Mouse (Mus musculus) forebrain, embryonic 12.5 days (tissue): ENCODE measurements around the gene Cacna1g. TPM values are rescaled to one million over a fixed set of nuclear protein-coding genes. Genes with fewer than 3 reads are reported as not detected.

ENCODE experiments used
- ATAC-seq: fragments of 200-750 bp; cut with Nextera tagmentation; 2 replicates; pipeline ENCODE4 v1.8.0; 2017; ENCODE audit warnings: moderate TSS enrichment; ENCODE audit not compliant: low FRiP score
- H3K27ac ChIP-seq: fragments of 300-500 bp; sonication (generic); 2 replicates; pipeline ENCODE4 v1.5.1; 2016; ENCODE audit warnings: mild to moderate bottlenecking
- H3K27me3 ChIP-seq: fragments of 300-500 bp; sonication (generic); 2 replicates; pipeline ENCODE4 v1.6.1; 2016; ENCODE audit warnings: mild to moderate bottlenecking
- H3K36me3 ChIP-seq: fragments of 300-500 bp; sonication (generic); replicated peaks from 2 replicates; pipeline ENCODE4 v1.6.1; 2016; ENCODE audit warnings: mild to moderate bottlenecking
- H3K4me1 ChIP-seq: fragments of 300-500 bp; sonication (generic); 2 replicates; pipeline ENCODE4 v1.6.1; 2016
- H3K4me2 ChIP-seq: fragments of 300-500 bp; sonication (generic); 2 replicates; pipeline ENCODE4 v1.6.1; 2016; ENCODE audit warnings: mild to moderate bottlenecking, moderate library complexity
- H3K4me3 ChIP-seq: fragments of 300-500 bp; sonication (generic); replicated peaks from 2 replicates; pipeline ENCODE4 v1.5.1; 2016; ENCODE audit warnings: mild to moderate bottlenecking
- H3K9ac ChIP-seq: fragments of 300-500 bp; sonication (generic); 2 replicates; pipeline ENCODE4 v1.6.1; 2016; ENCODE audit warnings: mild to moderate bottlenecking
- H3K9me3 ChIP-seq: fragments of 300-500 bp; sonication (generic); 2 replicates; pipeline ENCODE4 v1.6.1; 2016
- WGBS: fragments of 180-500 bp; shearing (Covaris S2); methylation state at CpG from one replicate; pipeline ENCODE4 v1.1.7; 2016; 5-methylcytosine and 5-hydroxymethylcytosine counted together
- polyA plus RNA-seq: library from polyadenylated mRNA; unstranded; fragments of >200 nt; fragmentation: Nextera tagmentation; extraction: Ambion mirVana; gene quantifications from 2 replicates; pipeline ENCODE4 v1.2.1, GENCODE M21; 2016

Cacna1g gene
- polyA plus RNA-seq, 1 experiment from 2014 or later = 12.1 TPM

DNA sequence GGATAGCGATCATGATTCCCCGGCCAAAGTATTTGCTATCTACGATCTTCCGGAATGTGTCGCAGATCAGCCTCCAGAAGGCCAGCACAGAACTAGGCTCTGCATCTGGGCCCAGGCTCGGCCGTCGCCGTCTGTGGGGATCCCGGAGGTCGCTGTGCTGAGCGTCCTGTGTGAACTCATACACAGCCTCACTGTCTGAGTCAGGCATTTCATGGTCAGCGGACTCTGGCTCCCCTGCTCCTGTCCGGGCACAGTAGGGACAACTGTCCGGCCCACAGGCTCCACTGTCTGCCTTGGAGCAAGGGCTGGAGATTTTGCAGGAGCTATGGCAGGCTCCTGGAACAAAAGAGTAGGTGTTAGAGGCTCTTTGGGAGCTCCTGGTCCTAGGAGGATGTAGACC, 17.0 kb downstream of the Cacna1g start:
- WGBS = 84% methylated on average over 15 of the region's 15 CpGs
- H3K27ac ChIP-seq = no peak overlapping the region
- H3K36me3 ChIP-seq = peaks cover 32% of the 10 kb centered on the region
- ATAC-seq = no peak
- no peaks in the 10 kb centered on the region for H3K9me3 ChIP-seq
- no peaks in the 10 kb centered on the region for H3K27me3 ChIP-seq
- no peak overlapping the region for H3K4me2 ChIP-seq
- peaks cover 20% of the 10 kb centered on the region; the same call in 1 of the 2 replicates for H3K4me1 ChIP-seq
- no peak overlapping the region for H3K9ac ChIP-seq
- H3K4me3 ChIP-seq = no peak overlapping the region

DNA sequence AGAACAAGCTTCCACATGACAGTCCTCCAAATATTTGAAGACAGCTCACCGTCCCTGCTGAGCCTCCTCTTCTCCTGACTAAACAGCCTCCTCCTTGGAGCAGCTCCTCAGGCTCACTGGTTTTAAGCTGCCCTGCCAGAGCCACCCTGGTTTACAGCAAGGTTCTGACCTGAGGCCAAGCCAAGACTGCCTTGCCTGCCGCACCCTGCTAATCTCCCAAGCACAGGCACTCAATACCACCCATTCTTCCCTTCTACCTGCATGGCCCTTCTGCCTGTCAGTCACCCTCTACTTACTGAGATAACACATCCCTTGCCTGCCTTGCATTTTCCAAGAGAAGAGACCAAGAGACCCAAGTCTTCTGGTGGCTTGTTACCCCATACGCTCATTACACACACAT, 17.7 kb downstream of the Cacna1g start:
- no peak overlapping the region for H3K9ac ChIP-seq
- H3K9me3 ChIP-seq = no peaks in the 10 kb centered on the region
- H3K4me3 ChIP-seq = no peak overlapping the region
- no peak for ATAC-seq
- peaks cover 20% of the 10 kb centered on the region; the same call in 1 of the 2 replicates for H3K4me1 ChIP-seq
- 83% methylated on average over 3 of the region's 3 CpGs for WGBS
- H3K27ac ChIP-seq = no peak overlapping the region
- no peaks in the 10 kb centered on the region for H3K27me3 ChIP-seq
- peaks cover 27% of the 10 kb centered on the region for H3K36me3 ChIP-seq
- no peak overlapping the region for H3K4me2 ChIP-seq

DNA sequence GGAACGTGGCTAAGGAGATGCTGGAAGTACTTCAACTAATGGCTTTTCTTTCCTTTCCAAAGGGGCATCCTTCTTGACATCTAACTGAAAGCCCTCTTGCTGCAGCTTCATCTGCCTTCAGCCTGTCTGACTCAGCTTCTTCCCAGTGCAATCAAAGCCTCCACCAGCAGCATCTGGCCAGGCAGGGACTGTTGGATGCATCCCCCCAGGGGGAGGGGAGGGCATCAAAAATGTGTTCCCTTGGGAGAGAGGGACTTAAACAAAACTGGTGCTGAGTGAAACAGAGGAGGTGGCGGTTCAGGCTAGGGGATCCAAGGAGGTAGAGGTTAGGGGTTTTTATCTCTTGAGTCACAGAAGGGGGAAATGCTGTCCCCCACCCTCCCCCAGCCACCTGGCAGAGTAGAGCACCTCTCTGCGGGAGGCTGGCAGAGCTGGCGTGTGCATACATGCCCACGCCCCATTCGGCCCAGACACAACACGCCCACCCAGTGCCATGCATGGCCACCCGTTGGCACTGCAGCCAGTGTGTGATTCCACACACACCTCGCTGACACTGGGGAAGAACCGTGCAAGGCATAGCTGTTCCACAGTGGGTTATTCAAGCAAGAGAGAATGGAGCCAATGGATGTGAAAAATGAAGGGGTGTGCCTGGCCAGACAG, 18.7 kb downstream of the Cacna1g start:
- no peaks in the 10 kb centered on the region for H3K9me3 ChIP-seq
- H3K4me2 ChIP-seq = no peak overlapping the region
- no peak overlapping the region for H3K9ac ChIP-seq
- H3K36me3 ChIP-seq = peaks cover 25% of the 10 kb centered on the region
- 81% methylated on average over 10 of the region's 10 CpGs for WGBS
- H3K4me3 ChIP-seq = no peak overlapping the region
- H3K27ac ChIP-seq = no peak overlapping the region
- no peak for ATAC-seq
- H3K4me1 ChIP-seq = peaks cover 17% of the 10 kb centered on the region; the same call in 1 of the 2 replicates
- H3K27me3 ChIP-seq = no peaks in the 10 kb centered on the region

DNA sequence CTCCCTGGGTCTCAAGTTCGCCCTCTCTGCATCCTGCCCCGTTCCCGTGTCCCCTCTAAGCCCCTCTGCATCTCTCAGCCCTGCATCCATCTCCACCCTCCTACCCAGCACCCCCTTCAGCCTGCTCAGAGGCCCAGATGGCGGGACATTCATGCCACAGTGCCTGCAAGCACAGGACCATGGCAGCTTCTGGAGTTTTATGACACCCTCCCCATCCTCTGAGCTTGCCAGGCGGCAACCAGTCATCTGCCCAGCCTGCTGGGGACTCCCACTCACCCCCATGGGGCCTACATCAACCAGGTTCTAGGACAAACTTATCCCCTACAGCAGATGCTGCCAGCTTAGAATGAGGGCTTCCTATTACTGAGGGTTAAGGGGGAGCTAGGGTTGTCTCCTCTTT, 19.2 kb downstream of the Cacna1g start:
- Histone ChIP-seq H3K9ac (no peak overlapping the region), H3K4me1 (peaks cover 20% of the 10 kb centered on the region), H3K36me3 (peaks cover 25% of the 10 kb centered on the region), H3K27ac (no peak overlapping the region), H3K9me3 (no peaks in the 10 kb centered on the region), H3K4me3 (no peak overlapping the region), H3K27me3 (no peaks in the 10 kb centered on the region), H3K4me2 (no peak overlapping the region)
- no peak for ATAC-seq
- WGBS = 75% methylated on average over 5 of the region's 5 CpGs

DNA sequence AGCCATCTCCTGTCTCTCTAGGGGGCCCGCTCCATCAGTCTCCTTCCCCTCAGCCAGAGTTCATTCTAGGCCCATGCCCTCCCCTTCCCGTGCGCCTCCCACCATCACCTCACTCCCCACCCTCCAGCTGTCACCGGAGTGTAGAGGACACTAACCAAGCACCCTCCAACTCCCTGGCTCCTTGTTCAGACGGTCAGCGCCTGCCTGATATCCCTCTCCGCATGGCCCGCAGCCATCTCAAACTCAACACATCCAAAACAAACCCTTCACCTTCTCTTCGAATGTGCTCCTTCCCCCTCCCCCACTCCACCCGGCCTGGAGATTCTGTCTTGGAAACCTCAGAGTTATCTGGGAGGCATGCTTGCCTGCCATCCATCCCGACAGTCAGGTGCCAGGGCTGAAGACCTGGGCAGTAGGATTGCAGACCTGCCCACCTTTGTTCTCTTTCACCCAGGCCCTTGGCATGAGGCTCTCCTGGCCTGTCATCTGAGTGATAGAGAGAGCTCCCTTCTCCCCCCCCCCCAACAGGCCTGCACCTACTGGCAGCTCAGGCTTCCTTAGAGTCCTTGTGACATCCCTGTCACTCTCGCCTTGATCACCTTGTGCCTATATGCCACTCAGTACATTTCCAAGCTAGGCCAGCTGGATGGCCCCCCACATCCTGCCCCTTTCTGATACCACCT, 22.8 kb downstream of the Cacna1g start:
- no peak overlapping the region for H3K27ac ChIP-seq
- no peak overlapping the region for H3K4me3 ChIP-seq
- no peak overlapping the region for H3K9ac ChIP-seq
- H3K36me3 ChIP-seq = no peaks in the 10 kb centered on the region
- H3K4me2 ChIP-seq = no peak overlapping the region
- H3K9me3 ChIP-seq = no peaks in the 10 kb centered on the region
- no peak for ATAC-seq
- peaks cover 33% of the 10 kb centered on the region for H3K4me1 ChIP-seq
- no peaks in the 10 kb centered on the region for H3K27me3 ChIP-seq
- WGBS = 71% methylated on average over 12 of the region's 12 CpGs

DNA sequence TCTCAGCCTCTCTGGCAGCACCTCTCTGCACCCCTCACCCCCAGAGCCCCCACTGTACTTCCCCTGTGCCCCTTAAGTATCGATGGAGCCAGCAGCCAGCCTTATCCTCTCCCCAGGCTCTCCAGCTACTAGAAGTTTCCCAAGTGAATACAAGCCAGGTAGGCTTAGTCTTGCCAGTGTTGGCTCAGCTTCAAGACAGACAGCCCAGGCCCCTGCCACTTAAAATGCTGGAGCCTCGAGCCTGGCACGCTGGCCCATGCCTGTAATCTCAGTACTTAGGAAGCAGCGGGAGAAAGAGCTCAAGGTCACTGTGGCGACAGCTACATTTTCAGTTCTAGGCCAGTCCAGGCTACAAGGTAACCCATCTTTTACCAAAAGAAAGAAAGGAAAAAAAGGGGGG, 24.1 kb downstream of the Cacna1g start:
- H3K4me1 ChIP-seq = peaks cover 38% of the 10 kb centered on the region
- H3K27ac ChIP-seq = peak overlapping the region; percentile 50
- H3K4me3 ChIP-seq = no peak overlapping the region
- no peak for ATAC-seq
- no peaks in the 10 kb centered on the region for H3K36me3 ChIP-seq
- no peaks in the 10 kb centered on the region for H3K27me3 ChIP-seq
- no peak overlapping the region for H3K9ac ChIP-seq
- H3K4me2 ChIP-seq = no peak overlapping the region
- H3K9me3 ChIP-seq = no peaks in the 10 kb centered on the region
- 54% methylated on average over 5 of the region's 5 CpGs for WGBS

DNA sequence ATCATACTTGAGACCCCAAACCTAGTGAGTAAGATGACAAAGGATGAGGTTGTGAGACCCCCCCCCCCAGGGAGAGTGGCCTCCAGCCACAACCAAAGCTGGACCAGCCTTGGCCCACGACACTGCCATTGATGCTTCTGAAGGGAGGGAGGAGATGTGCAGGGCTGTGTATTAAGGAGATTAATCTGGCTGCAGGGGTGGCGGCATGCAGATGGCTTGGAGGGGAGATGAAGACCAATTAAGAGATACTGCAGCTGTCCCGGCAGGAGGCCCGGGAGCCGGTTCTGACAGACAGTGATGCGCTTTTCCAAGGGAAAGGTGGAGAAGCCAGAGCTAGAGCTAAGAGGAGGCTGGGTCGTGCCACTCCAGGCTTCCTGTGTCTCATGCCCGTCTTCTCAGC, 24.8 kb downstream of the Cacna1g start:
- H3K27ac ChIP-seq = peak overlapping the region; percentile 50
- H3K4me3 ChIP-seq = no peak overlapping the region
- no peaks in the 10 kb centered on the region for H3K36me3 ChIP-seq
- no peak overlapping the region for H3K9ac ChIP-seq
- WGBS = 26% methylated on average over 8 of the region's 8 CpGs
- no peak for ATAC-seq
- peaks cover 41% of the 10 kb centered on the region for H3K4me1 ChIP-seq
- no peaks in the 10 kb centered on the region for H3K9me3 ChIP-seq
- no peak overlapping the region for H3K4me2 ChIP-seq
- H3K27me3 ChIP-seq = no peaks in the 10 kb centered on the region

DNA sequence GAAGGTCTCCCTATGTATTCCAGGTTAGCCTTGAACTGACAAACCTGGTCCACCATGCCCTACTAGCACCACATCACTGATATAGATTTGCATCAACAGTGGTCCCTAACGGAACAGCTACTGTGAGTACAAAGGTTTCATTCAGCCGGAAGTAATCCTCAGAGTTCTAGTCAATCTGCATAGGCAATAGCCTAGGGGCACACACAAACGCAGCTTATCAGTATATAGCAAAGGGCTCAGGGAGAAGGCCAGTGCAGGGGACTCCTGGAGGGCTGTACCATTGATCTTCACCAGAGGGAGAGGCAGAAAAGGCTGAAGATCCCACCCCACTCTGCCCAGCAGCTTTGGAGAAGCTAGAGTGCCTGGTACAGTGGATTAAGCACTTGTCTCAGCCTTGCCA, 27.0 kb downstream of the Cacna1g start:
- H3K9ac ChIP-seq = no peak overlapping the region
- H3K4me1 ChIP-seq = peaks cover 55% of the 10 kb centered on the region
- H3K27ac ChIP-seq = 0 out of 2 replicates have a peak overlapping the region, but pooled peaks have one; percentile 25
- peaks cover 9% of the 10 kb centered on the region; the same call in 1 of the 2 replicates for H3K36me3 ChIP-seq
- H3K4me2 ChIP-seq = no peak overlapping the region
- no peaks in the 10 kb centered on the region for H3K9me3 ChIP-seq
- no peak overlapping the region for H3K4me3 ChIP-seq
- WGBS = 14% methylated on average over 3 of the region's 3 CpGs
- ATAC-seq = no peak
- H3K27me3 ChIP-seq = 0 out of 2 replicates have a peak, but pooled peaks cover 3% of the 10 kb centered on the region

DNA sequence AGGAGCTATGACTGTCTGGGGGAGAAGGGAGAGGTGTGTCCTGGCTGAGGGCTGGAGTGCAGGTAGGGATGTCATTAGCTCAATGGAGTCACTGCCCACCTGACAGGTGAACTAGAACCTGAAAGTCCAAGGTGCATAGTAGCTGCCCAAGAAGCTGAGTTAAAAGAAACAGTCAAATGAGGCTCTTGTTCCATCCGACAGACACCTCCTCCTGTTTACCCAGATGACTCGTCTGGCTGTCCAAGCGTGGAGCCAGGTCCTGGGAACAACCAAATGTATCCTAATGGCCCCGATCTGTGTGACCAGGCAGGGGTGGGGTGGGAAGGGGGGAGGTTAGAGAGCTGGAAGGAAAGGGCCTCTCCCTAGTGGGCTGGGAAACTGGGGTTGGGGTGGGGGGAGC, 28.7 kb downstream of the Cacna1g start:
- Histone ChIP-seq H3K4me1 (peaks cover 72% of the 10 kb centered on the region), H3K9ac (no peak overlapping the region), H3K36me3 (peaks cover 9% of the 10 kb centered on the region; the same call in 1 of the 2 replicates), H3K27me3 (0 out of 2 replicates have a peak, but pooled peaks cover 3% of the 10 kb centered on the region), H3K4me3 (no peak overlapping the region), H3K4me2 (no peak overlapping the region), H3K27ac (no peak overlapping the region), H3K9me3 (no peaks in the 10 kb centered on the region)
- WGBS = 60% methylated on average over 4 of the region's 4 CpGs
- no peak for ATAC-seq

DNA sequence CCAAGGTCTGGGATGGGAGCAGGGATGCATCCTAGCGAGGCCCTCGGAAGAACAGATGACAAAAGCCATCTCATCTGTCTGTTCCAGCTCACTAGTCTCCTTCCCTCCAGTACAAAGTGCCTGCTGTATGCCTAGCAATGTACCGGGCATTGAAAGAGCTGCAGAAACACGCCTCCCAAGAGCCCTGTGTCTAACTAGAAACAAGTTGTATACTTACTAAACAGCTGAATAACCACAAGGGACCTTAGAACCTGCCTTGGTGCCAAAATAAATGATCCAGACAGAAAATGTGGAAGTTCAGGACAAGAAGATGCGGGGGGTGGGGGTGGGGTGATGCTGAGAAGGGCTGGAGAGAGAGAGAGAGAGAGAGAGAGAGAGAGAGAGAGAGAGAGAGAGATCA, 29.2 kb downstream of the Cacna1g start:
- ATAC-seq = no peak
- peaks cover 9% of the 10 kb centered on the region; the same call in 1 of the 2 replicates for H3K36me3 ChIP-seq
- peaks cover 75% of the 10 kb centered on the region for H3K4me1 ChIP-seq
- no peak overlapping the region for H3K4me2 ChIP-seq
- H3K9me3 ChIP-seq = no peaks in the 10 kb centered on the region
- H3K27ac ChIP-seq = no peak overlapping the region
- 0 out of 2 replicates have a peak, but pooled peaks cover 3% of the 10 kb centered on the region for H3K27me3 ChIP-seq
- no peak overlapping the region for H3K9ac ChIP-seq
- 58% methylated on average over 5 of the region's 5 CpGs for WGBS
- no peak overlapping the region for H3K4me3 ChIP-seq

DNA sequence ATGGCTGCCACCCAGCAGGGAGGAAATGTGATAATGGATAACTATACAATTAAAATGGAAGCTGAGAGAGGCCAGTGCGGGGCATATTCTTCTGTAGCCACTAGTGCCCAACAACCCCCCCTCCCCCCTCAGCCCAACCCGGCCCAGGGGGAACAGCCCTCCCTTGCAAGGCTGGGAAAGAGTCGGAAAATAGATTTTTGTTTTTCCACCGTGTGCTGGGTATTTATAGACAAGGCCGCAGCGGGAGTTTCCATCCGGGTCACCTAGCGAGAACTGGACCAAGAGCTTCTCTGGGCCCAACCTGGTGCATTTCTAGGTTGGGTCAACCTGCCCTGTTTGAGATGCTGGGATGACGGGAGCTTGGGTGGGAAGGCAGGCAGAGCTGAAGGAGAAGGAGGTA, 32.2 kb downstream of the Cacna1g start:
- H3K9me3 ChIP-seq = no peaks in the 10 kb centered on the region
- no peak overlapping the region for H3K9ac ChIP-seq
- no peak overlapping the region for H3K4me3 ChIP-seq
- peaks cover 12% of the 10 kb centered on the region for H3K36me3 ChIP-seq
- 0 out of 2 replicates have a peak, but pooled peaks cover 3% of the 10 kb centered on the region for H3K27me3 ChIP-seq
- H3K4me2 ChIP-seq = no peak overlapping the region
- WGBS = 60% methylated on average over 9 of the region's 9 CpGs
- H3K27ac ChIP-seq = peak overlapping the region; percentile 63; the same call in 1 of the 2 replicates
- no peak for ATAC-seq
- H3K4me1 ChIP-seq = peaks cover 67% of the 10 kb centered on the region

DNA sequence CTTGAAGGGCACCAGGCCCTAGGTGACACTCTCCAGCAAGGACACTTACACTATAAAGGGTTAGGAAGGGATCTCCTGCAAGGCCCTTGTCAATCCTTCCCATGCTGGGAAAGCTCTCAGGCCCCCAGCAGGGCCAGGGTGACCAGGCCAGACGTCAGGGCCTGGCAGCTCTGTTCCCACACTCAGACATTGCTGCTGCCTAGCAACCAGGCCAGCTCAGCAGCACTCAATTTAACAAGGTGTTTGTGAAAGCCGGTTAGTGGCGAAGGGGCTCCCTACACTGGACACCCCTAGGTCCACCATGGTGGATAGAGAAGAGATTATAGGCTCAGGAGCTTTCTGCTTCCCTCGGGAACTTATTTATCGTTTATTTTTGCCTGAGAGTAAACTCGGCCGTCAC, 32.9 kb downstream of the Cacna1g start:
- no peak overlapping the region for H3K4me2 ChIP-seq
- peaks cover 64% of the 10 kb centered on the region for H3K4me1 ChIP-seq
- WGBS = 28% methylated on average over 7 of the region's 7 CpGs
- H3K4me3 ChIP-seq = no peak overlapping the region
- peak overlapping the region; percentile 63; the same call in 1 of the 2 replicates for H3K27ac ChIP-seq
- H3K9ac ChIP-seq = no peak overlapping the region
- H3K9me3 ChIP-seq = no peaks in the 10 kb centered on the region
- H3K27me3 ChIP-seq = 0 out of 2 replicates have a peak, but pooled peaks cover 3% of the 10 kb centered on the region
- no peak for ATAC-seq
- peaks cover 12% of the 10 kb centered on the region for H3K36me3 ChIP-seq
